Mouse (Mus musculus) myocyte (in vitro differentiated cells): ENCODE results near the gene Lrp1.

Source experiments
- POLR2A ChIP-seq: IDR thresholded peaks from one replicate; pipeline ENCODE4 v1.6.1; 2011; ENCODE audit warnings: low read depth, mild to moderate bottlenecking, control low read depth, moderate library complexity; ENCODE audit not compliant: insufficient read length
- TCF12 ChIP-seq: IDR thresholded peaks from one replicate; pipeline ENCODE4 v1.6.1; 2011; ENCODE audit warnings: mild to moderate bottlenecking, control low read depth; ENCODE audit not compliant: poor library complexity, insufficient read depth, severe bottlenecking
- USF1 ChIP-seq: IDR thresholded peaks from one replicate; pipeline ENCODE4 v1.6.1; 2011; ENCODE audit warnings: low read depth, mild to moderate bottlenecking, control low read depth, moderate library complexity

- no peak for TF ChIP-seq POLR2A
- TF ChIP-seq TCF12 = no peak
- TF ChIP-seq USF1 = no peak
Observed at GRCm38 (mm10) chr10:127590831-127591451, 30.0 kb downstream of the Lrp1 start.
